Mouse (Mus musculus) liver, adult 2 months (tissue): ENCODE results near the gene Rpusd4.

Experiments used
- CTCF ChIP-seq: fragments of 200-500 bp; IDR thresholded peaks from 2 replicates; pipeline ENCODE4 v1.5.1; 2011; ENCODE audit warnings: low read depth, low read length, control low read depth
- POLR2A ChIP-seq: fragments of 200-500 bp; IDR thresholded peaks from 2 replicates; pipeline ENCODE4 v1.6.1; 2011; ENCODE audit warnings: low read length, control low read depth; ENCODE audit not compliant: insufficient read depth; ENCODE audit errors: extremely low read depth

GRCm38 (mm10) chr9:35262418-35262817 is 5.2 kb upstream of the Rpusd4 start:
- TF ChIP-seq CTCF (no peak), POLR2A (no peak)
